Mouse (Mus musculus) lung, postnatal 0 days (tissue): ENCODE measurements around the gene Fam240a. TPM values are rescaled to one million over a fixed set of nuclear protein-coding genes. Genes with fewer than 3 reads are reported as not detected.

Experiments
- ATAC-seq: fragments of 200-750 bp; cut with Nextera tagmentation; 2 replicates; pipeline ENCODE4 v1.8.0; 2017; ENCODE audit warnings: moderate library complexity
- DNase-seq: peaks from one replicate; pipeline ENCODE4 v3.0.0-alpha.2; 2016; ENCODE audit warnings: low spot score
- H3K27ac ChIP-seq: fragments of 300-500 bp; sonication (generic); 2 replicates; pipeline ENCODE4 v1.5.1; 2014; ENCODE audit warnings: antibody characterized with exemption, mild to moderate bottlenecking, low read length, mixed read lengths
- H3K27me3 ChIP-seq: fragments of 300-500 bp; sonication (generic); replicated peaks from 2 replicates; pipeline ENCODE4 v1.6.1; 2014; ENCODE audit warnings: low read length, mixed read lengths; ENCODE audit not compliant: insufficient read depth
- H3K36me3 ChIP-seq: fragments of 300-500 bp; sonication (generic); 2 replicates; pipeline ENCODE4 v1.6.1; 2014; ENCODE audit warnings: low read length, mixed read lengths; ENCODE audit not compliant: insufficient read depth
- H3K4me1 ChIP-seq: fragments of 300-500 bp; sonication (generic); 2 replicates; pipeline ENCODE4 v1.6.1; 2014; ENCODE audit warnings: antibody characterized with exemption, low read depth, low read length, mixed read lengths; ENCODE audit not compliant: insufficient read depth
- H3K4me2 ChIP-seq: fragments of 300-500 bp; sonication (generic); replicated peaks from 2 replicates; pipeline ENCODE4 v1.6.1; 2014; ENCODE audit warnings: low read depth, mild to moderate bottlenecking, low read length, moderate library complexity, mixed read lengths
- H3K4me3 ChIP-seq: fragments of 300-500 bp; sonication (generic); 2 replicates; pipeline ENCODE4 v1.5.1; 2014; ENCODE audit warnings: low read depth, low read length
- H3K9ac ChIP-seq: fragments of 300-500 bp; sonication (generic); replicated peaks from 2 replicates; pipeline ENCODE4 v1.6.1; 2014; ENCODE audit warnings: low read depth, mild to moderate bottlenecking
- H3K9me3 ChIP-seq: fragments of 300-500 bp; sonication (generic); 2 replicates; pipeline ENCODE4 v1.6.1; 2016; ENCODE audit warnings: low read length, mixed read lengths
- CTCF ChIP-seq: IDR thresholded peaks from 2 replicates; pipeline ENCODE4 v1.5.1; 2016; ENCODE audit warnings: antibody characterized with exemption, mild to moderate bottlenecking
- EP300 ChIP-seq: IDR thresholded peaks from 2 replicates; pipeline ENCODE4 v1.6.1; 2016; ENCODE audit warnings: antibody characterized with exemption, mild to moderate bottlenecking, control low read depth
- WGBS: fragments of 180-500 bp; shearing (Covaris S2); extraction: QIAGEN DNeasy Blood & Tissue Kit; methylation state at CpG from one replicate; pipeline ENCODE4 v1.1.7; 2014; 5-methylcytosine and 5-hydroxymethylcytosine counted together
- polyA plus RNA-seq: library from polyadenylated mRNA; unstranded; fragments of >200 nt; fragmentation: Nextera tagmentation; extraction: Ambion mirVana; gene quantifications from 2 replicates; pipeline ENCODE4 v1.2.1, GENCODE M21; 2015

Gene Fam240a
- polyA plus RNA-seq, 1 experiment from 2014 or later: not detected

DNA sequence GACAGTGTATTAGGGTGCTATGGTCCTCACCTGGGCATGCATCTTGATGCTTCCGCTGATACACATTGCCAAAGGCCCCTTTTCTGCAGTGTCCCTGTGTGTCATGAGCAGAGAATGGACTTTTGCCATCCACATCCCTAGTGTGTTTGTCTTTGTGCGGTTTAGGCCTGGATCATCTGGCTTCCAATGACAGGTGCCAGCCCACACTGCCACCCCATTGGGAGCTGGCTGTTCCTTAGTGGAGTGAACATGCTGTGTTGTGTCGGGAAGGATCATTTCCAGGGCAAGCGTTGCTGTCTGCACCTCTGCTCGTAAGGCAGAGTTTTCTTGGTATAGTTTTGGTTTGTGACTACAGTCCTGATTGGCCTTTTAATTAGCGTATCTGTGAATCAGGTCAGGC is 15.5 kb downstream of the Fam240a start:
- no peak overlapping the region for H3K27ac ChIP-seq
- H3K36me3 ChIP-seq: no peaks in the 10 kb centered on the region
- H3K4me1 ChIP-seq: no peaks in the 10 kb centered on the region
- no peak for DNase-seq
- H3K27me3 ChIP-seq: no peaks in the 10 kb centered on the region
- no peaks in the 10 kb centered on the region for H3K9me3 ChIP-seq
- no peak for ATAC-seq
- H3K9ac ChIP-seq: no peak overlapping the region
- no peak for TF ChIP-seq CTCF
- no peak overlapping the region for H3K4me3 ChIP-seq
- 88% methylated on average over 6 of the region's 6 CpGs for WGBS
- H3K4me2 ChIP-seq: no peak overlapping the region

DNA sequence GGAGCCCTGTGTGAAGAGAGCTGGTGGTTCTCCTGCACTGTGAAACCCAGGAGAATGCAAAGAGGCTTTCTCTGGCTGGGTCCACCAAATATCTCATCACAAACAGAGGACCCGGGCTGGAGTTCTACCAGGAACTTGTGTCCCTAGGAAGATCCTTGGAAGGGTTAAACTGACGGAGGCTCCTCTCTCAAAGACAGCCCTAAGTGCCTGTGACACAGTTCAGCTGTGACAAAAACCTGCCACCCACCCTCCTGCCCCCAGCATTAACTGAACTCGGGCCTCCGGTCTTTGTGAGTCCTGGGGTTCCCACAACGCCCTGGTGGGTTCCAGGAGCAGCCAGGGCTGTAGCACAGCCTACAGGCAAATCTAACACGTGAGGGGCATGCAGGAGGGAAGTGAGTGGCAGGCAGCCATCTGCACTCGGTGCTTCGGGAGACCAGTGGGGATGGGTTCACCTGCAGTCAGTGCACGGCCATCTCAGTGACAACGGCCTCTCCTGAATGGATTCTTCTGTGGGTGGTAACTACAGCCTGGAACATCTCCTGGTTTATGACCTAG is 17.1 kb downstream of the Fam240a start:
- no peaks in the 10 kb centered on the region for H3K36me3 ChIP-seq
- 46% methylated on average over 10 of the region's 10 CpGs for WGBS
- no peak overlapping the region for H3K4me3 ChIP-seq
- TF ChIP-seq CTCF: no peak
- no peak overlapping the region for H3K4me2 ChIP-seq
- H3K9me3 ChIP-seq: no peaks in the 10 kb centered on the region
- no peaks in the 10 kb centered on the region for H3K27me3 ChIP-seq
- no peaks in the 10 kb centered on the region for H3K4me1 ChIP-seq
- DNase-seq: peak; percentile 58
- ATAC-seq: no peak
- H3K9ac ChIP-seq: no peak overlapping the region
- H3K27ac ChIP-seq: no peak overlapping the region

GRCm38 (mm10) chr9:110896595-110896994 is 20.1 kb downstream of the Fam240a start:
- no peak overlapping the region for H3K4me3 ChIP-seq
- TF ChIP-seq EP300 (no peak), CTCF (no peak)
- no peak overlapping the region for H3K4me2 ChIP-seq
- H3K27ac ChIP-seq: no peak overlapping the region
- no peaks in the 10 kb centered on the region for H3K4me1 ChIP-seq
- H3K9ac ChIP-seq: no peak overlapping the region
- ATAC-seq: peak; percentile 8; the same call in 1 of the 2 replicates
- H3K36me3 ChIP-seq: 0 out of 2 replicates have a peak, but pooled peaks cover 4% of the 10 kb centered on the region
- DNase-seq: peak; percentile 31
- WGBS: 15% methylated on average over 6 of the region's 6 CpGs
- H3K9me3 ChIP-seq: no peaks in the 10 kb centered on the region
- H3K27me3 ChIP-seq: no peaks in the 10 kb centered on the region

- no peak overlapping the region for H3K9ac ChIP-seq
- H3K27ac ChIP-seq: no peak overlapping the region
- ATAC-seq: no peak
- no peak for TF ChIP-seq EP300
- TF ChIP-seq CTCF: no peak
- no peak overlapping the region for H3K4me2 ChIP-seq
- H3K4me1 ChIP-seq: no peaks in the 10 kb centered on the region; the same call in 1 of the 2 replicates
- H3K36me3 ChIP-seq: 0 out of 2 replicates have a peak, but pooled peaks cover 4% of the 10 kb centered on the region
- no peaks in the 10 kb centered on the region for H3K27me3 ChIP-seq
- no peak overlapping the region for H3K4me3 ChIP-seq
- no peaks in the 10 kb centered on the region for H3K9me3 ChIP-seq
- WGBS: 40% methylated on average over 7 of the region's 7 CpGs
- no peak for DNase-seq
These were observed 20.7 kb downstream of the Fam240a start for GRCm38 (mm10) chr9:110895994-110896393.

GRCm38 (mm10) chr9:110895507-110895906 is 21.2 kb downstream of the Fam240a start:
- ATAC-seq: no peak
- H3K36me3 ChIP-seq: peaks cover 8% of the 10 kb centered on the region; the same call in 1 of the 2 replicates
- no peak overlapping the region for H3K27ac ChIP-seq
- H3K27me3 ChIP-seq: no peaks in the 10 kb centered on the region
- no peak overlapping the region for H3K9ac ChIP-seq
- no peak overlapping the region for H3K4me3 ChIP-seq
- H3K4me1 ChIP-seq: no peaks in the 10 kb centered on the region; the same call in 1 of the 2 replicates
- no peaks in the 10 kb centered on the region for H3K9me3 ChIP-seq
- WGBS: 54% methylated on average over 5 of the region's 5 CpGs
- H3K4me2 ChIP-seq: no peak overlapping the region
- no peak for DNase-seq
- peak; percentile 17; the same call in 1 of the 2 replicates for TF ChIP-seq CTCF
- no peak for TF ChIP-seq EP300

DNA sequence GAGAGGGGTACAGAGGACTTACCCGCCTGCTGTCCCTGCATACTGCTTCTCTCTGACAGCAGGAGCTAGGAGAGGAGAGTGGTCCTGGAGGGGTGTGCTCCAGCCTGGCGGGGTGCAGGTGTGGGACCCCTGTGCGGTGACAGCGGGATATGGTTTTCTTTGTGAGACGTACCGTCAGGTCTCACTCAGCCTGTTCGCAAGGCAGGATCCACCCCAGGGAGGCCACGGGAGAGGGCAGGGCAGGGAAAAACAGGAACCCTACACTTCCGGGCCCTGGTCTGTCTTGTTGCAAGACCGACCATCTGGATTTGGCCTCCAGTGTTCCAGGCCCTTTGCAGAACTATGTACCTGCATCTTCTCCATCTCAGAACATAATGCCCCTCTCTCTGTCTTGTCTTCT is 23.2 kb downstream of the Fam240a start:
- 62% methylated on average over 10 of the region's 10 CpGs for WGBS
- Histone ChIP-seq H3K9ac (no peak overlapping the region), H3K36me3 (peaks cover 12% of the 10 kb centered on the region; the same call in 1 of the 2 replicates), H3K27ac (no peak overlapping the region), H3K9me3 (no peaks in the 10 kb centered on the region), H3K4me3 (no peak overlapping the region), H3K4me1 (no peaks in the 10 kb centered on the region; the same call in 1 of the 2 replicates), H3K4me2 (no peak overlapping the region), H3K27me3 (no peaks in the 10 kb centered on the region)
- DNase-seq: no peak
- no peak for ATAC-seq
- no peak for TF ChIP-seq CTCF
- TF ChIP-seq EP300: no peak
